Comparison of ENCODE assay signal across 23 mouse cellular contexts in genomic region chr11:81489144-81489735, GRCm38 (mm10).
DNase-seq lines count a peak whose midpoint lies in the region; ATAC-seq and TF ChIP-seq lines count a peak whose summit lies in the region.
"Had no signal": no experiment of that assay in that cellular context is flagged by ENCODE, and none has a peak within 500 bp of the region (broad histone marks: within the 10 kb centered on the region; RNA-seq: fewer than 3 reads in every experiment).

No protein-coding gene starts in this region.

- TF ChIP-seq POLR2A in lung, adult 2 months (IDR thresholded peaks at IDR 0.05; ENCODE audit: borderline replicate concordance, extremely low read depth, low read depth, low read length): no peak

- no peak overlapping the region for H3K9ac ChIP-seq in forebrain, embryonic 14.5 days (ENCODE audit: low read length)
- no peak overlapping the region for H3K9ac ChIP-seq in forebrain, embryonic 12.5 days
- H3K9ac ChIP-seq in lung, embryonic 15.5 days: no peak overlapping the region
- H3K9ac ChIP-seq: heart, embryonic 13.5 days; hindbrain, embryonic 14.5 days had no signal

- H3K27me3 ChIP-seq in forebrain, embryonic 14.5 days (replicated peaks; ENCODE audit: control insufficient read depth, insufficient read depth, low read length): no peaks in the 10 kb centered on the region
- H3K27me3 ChIP-seq in forebrain, embryonic 12.5 days: no peaks in the 10 kb centered on the region
- H3K27me3 ChIP-seq in lung, embryonic 15.5 days: no peaks in the 10 kb centered on the region
- H3K27me3 ChIP-seq: heart, embryonic 13.5 days had no signal

- WGBS in forebrain, embryonic 14.5 days: 43% methylated on average over 1 of the region's 1 CpGs
- 85% methylated on average over 1 of the region's 1 CpGs for WGBS in forebrain, embryonic 12.5 days
- 55% methylated on average over 1 of the region's 1 CpGs for WGBS in lung, embryonic 15.5 days
- WGBS in lung, adult 2 months: 59% methylated on average over 1 of the region's 1 CpGs

- H3K36me3 ChIP-seq in forebrain, embryonic 14.5 days (ENCODE audit: control insufficient read depth, insufficient read depth, low read length): no peaks in the 10 kb centered on the region
- no peaks in the 10 kb centered on the region for H3K36me3 ChIP-seq in forebrain, embryonic 12.5 days (replicated peaks)
- no peaks in the 10 kb centered on the region for H3K36me3 ChIP-seq in lung, embryonic 15.5 days
- H3K36me3 ChIP-seq: heart, embryonic 10.5 days; heart, embryonic 13.5 days had no signal

- TF ChIP-seq CTCF in layer of hippocampus, adult 2 months (conservative IDR thresholded peaks at IDR 0.05): no peak
- TF ChIP-seq CTCF in lung, adult 2 months (IDR thresholded peaks at IDR 0.05; ENCODE audit: insufficient read depth, low read length): no peak

- DNase-seq in forebrain, embryonic 14.5 days (ENCODE audit: low spot score): peak; percentile 61
- no peak for DNase-seq in layer of hippocampus, adult 2 months (ENCODE audit: low spot score in 2 of 2)
- no peak for DNase-seq in layer of hippocampus, adult 18-20 months (ENCODE audit: low spot score in 2 of 2)
- no peak for DNase-seq in lung, adult 2 months
- DNase-seq in kidney, postnatal 36 days: no peak
- DNase-seq: adrenal gland, adult 2 months; adrenal gland, postnatal 14 days; cerebellum, adult 18-20 months; cerebellum, adult 9-10 months; gastrocnemius, postnatal 10 days; gastrocnemius, postnatal 36 days; heart, adult 2 months; heart, postnatal 14 days; heart, postnatal 4 days had no signal

- ATAC-seq in forebrain, embryonic 14.5 days: no peak
- ATAC-seq in forebrain, embryonic 12.5 days (ENCODE audit: low FRiP score): no peak
- 0 out of 2 replicates have a peak, but pooled peaks have one; percentile 23 for ATAC-seq in lung, embryonic 15.5 days (ENCODE audit: borderline replicate concordance, extremely low read depth, low FRiP score, low TSS enrichment)
- ATAC-seq: CD4-positive, CD25-positive, alpha-beta regulatory T cell, adult 4 months; hindbrain, postnatal 0 days; inflammation-experienced regulatory T-cells, adult 6 months; intestine, embryonic 16.5 days had no signal

- no peak overlapping the region for H3K4me3 ChIP-seq in forebrain, embryonic 14.5 days (ENCODE audit: low read depth, low read length)
- H3K4me3 ChIP-seq in forebrain, embryonic 12.5 days (replicated peaks): no peak overlapping the region
- no peak overlapping the region for H3K4me3 ChIP-seq in layer of hippocampus, adult 2 months
- no peak overlapping the region for H3K4me3 ChIP-seq in lung, embryonic 15.5 days
- no peak overlapping the region for H3K4me3 ChIP-seq in lung, adult 2 months (replicated peaks; ENCODE audit: extremely low read depth, low read depth, low read length)
- H3K4me3 ChIP-seq: heart, adult 2 months; heart, embryonic 10.5 days; heart, embryonic 13.5 days had no signal

- no peak overlapping the region for H3K27ac ChIP-seq in forebrain, embryonic 14.5 days (ENCODE audit: low read depth, low read length)
- H3K27ac ChIP-seq in forebrain, embryonic 12.5 days: no peak overlapping the region
- H3K27ac ChIP-seq in layer of hippocampus, adult 2 months: peak overlapping the region; percentile 28
- H3K27ac ChIP-seq in lung, embryonic 15.5 days: no peak overlapping the region
- H3K27ac ChIP-seq: heart, adult 2 months; heart, embryonic 10.5 days; heart, embryonic 13.5 days; hindbrain, embryonic 14.5 days; hindbrain, postnatal 0 days had no signal

- no peak overlapping the region for H3K4me2 ChIP-seq in forebrain, embryonic 14.5 days (ENCODE audit: low read length)
- H3K4me2 ChIP-seq in forebrain, embryonic 12.5 days: no peak overlapping the region
- no peak overlapping the region for H3K4me2 ChIP-seq in lung, embryonic 15.5 days
- H3K4me2 ChIP-seq: heart, embryonic 13.5 days; hindbrain, embryonic 14.5 days had no signal

- H3K4me1 ChIP-seq in forebrain, embryonic 14.5 days (ENCODE audit: control insufficient read depth, insufficient read depth, low read length): no peaks in the 10 kb centered on the region
- H3K4me1 ChIP-seq in forebrain, embryonic 12.5 days: no peaks in the 10 kb centered on the region
- no peaks in the 10 kb centered on the region for H3K4me1 ChIP-seq in lung, embryonic 15.5 days
- no peaks in the 10 kb centered on the region for H3K4me1 ChIP-seq in lung, adult 2 months (ENCODE audit: control insufficient read depth, insufficient read depth, low read length)
- H3K4me1 ChIP-seq: heart, embryonic 10.5 days; heart, embryonic 13.5 days had no signal

- H3K9me3 ChIP-seq in forebrain, embryonic 14.5 days (replicated peaks; ENCODE audit: control insufficient read depth, low read length): no peaks in the 10 kb centered on the region
- no peaks in the 10 kb centered on the region for H3K9me3 ChIP-seq in forebrain, embryonic 12.5 days
- no peaks in the 10 kb centered on the region for H3K9me3 ChIP-seq in lung, embryonic 15.5 days
- H3K9me3 ChIP-seq: heart, embryonic 10.5 days; heart, embryonic 13.5 days had no signal
